Mouse (Mus musculus): ENCODE measurements around the gene Rhebl1. TPM values are rescaled to one million over a fixed set of nuclear protein-coding genes. Genes with fewer than 3 reads are reported as not detected.

The Rhebl1 gene
- total and polyA plus RNA-seq, 2 experiments from 2014 or later, result 9.4 to 30.7 TPM

GRCm38 (mm10) chr15:98901530-98901929 lies 7.2 kb upstream of the Rhebl1 start:
- H3K36me3 ChIP-seq (ENCODE audit: insufficient read depth, low read length), result peaks cover 6% of the 10 kb centered on the region
- DNase-seq (ENCODE audit: low spot score) (no peak), ATAC-seq (ENCODE audit: low FRiP score) (no peak)
- H3K4me2 ChIP-seq (ENCODE audit: low read depth, low read length, poor library complexity, severe bottlenecking), result no peak overlapping the region
- peaks cover 27% of the 10 kb centered on the region for H3K27me3 ChIP-seq (ENCODE audit: insufficient read depth, low read length)
- no peak overlapping the region for H3K27ac ChIP-seq (ENCODE audit: low read depth, low read length)
- no peaks in the 10 kb centered on the region for H3K9me3 ChIP-seq (ENCODE audit: low read length)
- no peak overlapping the region for H3K9ac ChIP-seq (replicated peaks; ENCODE audit: low read length, poor library complexity, severe bottlenecking)
- H3K4me1 ChIP-seq (ENCODE audit: insufficient read depth, low read length), result peaks cover 6% of the 10 kb centered on the region; the same call in 1 of the 2 replicates
- H3K4me3 ChIP-seq (ENCODE audit: low read depth, low read length), result no peak overlapping the region
- no peak for TF ChIP-seq CTCF (IDR thresholded peaks at IDR 0.05)
- WGBS, result 52% methylated on average over 1 of the region's 1 CpGs

- Histone ChIP-seq H3K27me3 (ENCODE audit: insufficient read depth, low read length) (peaks cover 49% of the 10 kb centered on the region), H3K4me1 (ENCODE audit: insufficient read depth, low read length) (peaks cover 25% of the 10 kb centered on the region), H3K4me3 (ENCODE audit: low read depth, low read length) (peak within 1 kb of the TSS; percentile 20), H3K9me3 (ENCODE audit: low read length) (no peaks in the 10 kb centered on the region), H3K4me2 (ENCODE audit: low read depth, low read length, poor library complexity, severe bottlenecking) (peak within 1 kb of the TSS; percentile 20), H3K9ac (replicated peaks; ENCODE audit: low read length, poor library complexity, severe bottlenecking) (no peak within 1 kb of the TSS), H3K27ac (ENCODE audit: low read depth, low read length) (no peak within 1 kb of the TSS), H3K36me3 (ENCODE audit: insufficient read depth, low read length) (no peaks in the 10 kb centered on the region; the same call in 1 of the 2 replicates)
- DNase-seq (ENCODE audit: low spot score) (no peak), ATAC-seq (ENCODE audit: low FRiP score) (no peak)
- TF ChIP-seq CTCF (IDR thresholded peaks at IDR 0.05), result no peak
- WGBS, result 2% methylated on average over 40 of the region's 41 CpGs
These were observed 3.8 kb upstream of the Rhebl1 start, which contains the start of gene Dhh for GRCm38 (mm10) chr15:98897928-98898800. TSS of gene Dhh (minus strand) at chr15:98898540.

GRCm38 (mm10) chr15:98897495-98897894 lies 3.2 kb upstream of the Rhebl1 start:
- no peak overlapping the region for H3K9ac ChIP-seq (replicated peaks; ENCODE audit: low read length, poor library complexity, severe bottlenecking)
- H3K4me1 ChIP-seq (ENCODE audit: insufficient read depth, low read length), result peaks cover 25% of the 10 kb centered on the region
- H3K27me3 ChIP-seq (ENCODE audit: insufficient read depth, low read length), result peaks cover 54% of the 10 kb centered on the region
- no peak overlapping the region for H3K4me2 ChIP-seq (ENCODE audit: low read depth, low read length, poor library complexity, severe bottlenecking)
- no peak for TF ChIP-seq CTCF (IDR thresholded peaks at IDR 0.05)
- no peaks in the 10 kb centered on the region for H3K9me3 ChIP-seq (ENCODE audit: low read length)
- 8% methylated on average over 10 of the region's 10 CpGs for WGBS
- H3K4me3 ChIP-seq (ENCODE audit: low read depth, low read length), result no peak overlapping the region; the same call in 1 of the 2 replicates
- no peak overlapping the region for H3K27ac ChIP-seq (ENCODE audit: low read depth, low read length)
- no peak for DNase-seq (ENCODE audit: low spot score)
- H3K36me3 ChIP-seq (ENCODE audit: insufficient read depth, low read length), result no peaks in the 10 kb centered on the region; the same call in 1 of the 2 replicates
- no peak for ATAC-seq (ENCODE audit: low FRiP score)

GRCm38 (mm10) chr15:98895635-98896589 lies 1.6 kb upstream of the Rhebl1 start:
- DNase-seq (ENCODE audit: low spot score) (no peak), ATAC-seq (ENCODE audit: low FRiP score) (no peak)
- Histone ChIP-seq H3K9ac (replicated peaks; ENCODE audit: low read length, poor library complexity, severe bottlenecking) (peak overlapping the region; percentile 24; the same call in 1 of the 2 replicates), H3K4me1 (ENCODE audit: insufficient read depth, low read length) (peaks cover 25% of the 10 kb centered on the region), H3K27me3 (ENCODE audit: insufficient read depth, low read length) (peaks cover 54% of the 10 kb centered on the region), H3K9me3 (ENCODE audit: low read length) (no peaks in the 10 kb centered on the region), H3K4me2 (ENCODE audit: low read depth, low read length, poor library complexity, severe bottlenecking) (peak overlapping the region; percentile 98), H3K4me3 (ENCODE audit: low read depth, low read length) (peak overlapping the region; percentile 53), H3K36me3 (ENCODE audit: insufficient read depth, low read length) (no peaks in the 10 kb centered on the region), H3K27ac (ENCODE audit: low read depth, low read length) (no peak overlapping the region)
- TF ChIP-seq CTCF (IDR thresholded peaks at IDR 0.05), result no peak
- 3% methylated on average over 41 of the region's 41 CpGs for WGBS

GRCm38 (mm10) chr15:98894746-98895634 lies 650 bp upstream of the Rhebl1 start:
- 6% methylated on average over 38 of the region's 38 CpGs for WGBS
- Histone ChIP-seq H3K27ac (ENCODE audit: low read depth, low read length) (no peak overlapping the region), H3K36me3 (ENCODE audit: insufficient read depth, low read length) (no peaks in the 10 kb centered on the region), H3K4me2 (ENCODE audit: low read depth, low read length, poor library complexity, severe bottlenecking) (peak overlapping the region; percentile 98), H3K4me3 (ENCODE audit: low read depth, low read length) (peak overlapping the region; percentile 53), H3K4me1 (ENCODE audit: insufficient read depth, low read length) (peaks cover 25% of the 10 kb centered on the region), H3K9ac (replicated peaks; ENCODE audit: low read length, poor library complexity, severe bottlenecking) (0 out of 2 replicates have a peak overlapping the region, but pooled peaks have one; percentile 42), H3K27me3 (ENCODE audit: insufficient read depth, low read length) (peaks cover 54% of the 10 kb centered on the region), H3K9me3 (ENCODE audit: low read length) (no peaks in the 10 kb centered on the region)
- DNase-seq (ENCODE audit: low spot score) (no peak), ATAC-seq (ENCODE audit: low FRiP score) (no peak)
- TF ChIP-seq CTCF (IDR thresholded peaks at IDR 0.05), result no peak
